8 mouse cellular contexts compared by ENCODE assay signal in the genomic region with DNA sequence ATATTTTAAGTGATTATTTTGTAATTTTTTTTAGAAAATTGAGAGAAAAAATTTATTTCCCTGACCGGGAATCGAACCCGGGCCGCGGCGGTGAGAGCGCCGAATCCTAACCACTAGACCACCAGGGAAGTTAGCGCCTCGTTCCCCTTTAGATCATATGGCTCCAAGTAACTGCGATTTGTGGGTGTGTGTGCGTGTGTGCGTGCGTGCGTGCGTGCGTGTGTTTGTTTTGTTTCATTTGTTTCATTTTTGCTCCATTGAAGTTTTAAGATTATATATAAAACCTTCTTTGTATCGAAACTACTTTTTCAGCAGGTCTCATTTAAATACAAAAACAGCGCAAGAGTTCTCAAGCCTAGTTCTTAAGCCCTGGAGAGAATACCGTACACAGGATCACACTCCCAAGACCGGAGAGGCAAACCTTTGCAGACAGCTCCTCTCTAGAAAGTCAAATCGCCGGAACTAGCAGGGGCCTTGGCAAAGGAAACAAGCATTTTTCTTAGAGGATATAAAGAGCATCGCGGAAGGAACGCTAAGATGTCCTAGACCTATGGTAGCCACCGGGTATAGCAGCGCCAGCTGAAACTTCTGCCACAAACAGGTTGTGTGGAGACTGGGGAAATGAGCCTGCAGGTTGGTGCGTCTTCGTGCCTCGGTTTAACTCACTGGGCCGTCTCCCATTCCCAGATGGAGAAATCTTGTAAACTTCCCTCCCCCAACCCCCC. TPM values are rescaled to one million over a fixed set of nuclear protein-coding genes. Genes with fewer than 3 reads are reported as not detected.
A peak's percentile ranks its signal among the peaks of the same experiment; 100 is the strongest.
DNase-seq lines count a peak whose midpoint lies in the region; ATAC-seq and TF ChIP-seq lines count a peak whose summit lies in the region.

No protein-coding gene starts in this region.

- H3K9ac ChIP-seq in embryonic facial prominence, embryonic 15.5 days = peak overlapping the region; percentile 51
- H3K9ac ChIP-seq in kidney, embryonic 15.5 days = peak overlapping the region; percentile 76

- peaks cover 5% of the 10 kb centered on the region; the same call in 1 of the 2 replicates for H3K4me1 ChIP-seq in bone marrow macrophage, adult 2 months (ENCODE audit: control insufficient read depth, insufficient read depth, low read length)
- peaks cover 9% of the 10 kb centered on the region; the same call in 1 of the 2 replicates for H3K4me1 ChIP-seq in embryonic facial prominence, embryonic 15.5 days
- no peaks in the 10 kb centered on the region for H3K4me1 ChIP-seq in heart, embryonic 10.5 days
- peaks cover 11% of the 10 kb centered on the region for H3K4me1 ChIP-seq in kidney, embryonic 15.5 days

- under 1% methylated on average over 32 of the region's 32 CpGs for WGBS in embryonic facial prominence, embryonic 15.5 days
- WGBS in heart, embryonic 10.5 days = under 1% methylated on average over 32 of the region's 32 CpGs
- under 1% methylated on average over 32 of the region's 32 CpGs for WGBS in kidney, embryonic 15.5 days

- peak overlapping the region; percentile 77 for H3K4me2 ChIP-seq in embryonic facial prominence, embryonic 15.5 days (replicated peaks)
- H3K4me2 ChIP-seq in kidney, embryonic 15.5 days = peak overlapping the region; percentile 91

- H3K9me3 ChIP-seq in embryonic facial prominence, embryonic 15.5 days (replicated peaks) = no peaks in the 10 kb centered on the region
- no peaks in the 10 kb centered on the region for H3K9me3 ChIP-seq in heart, embryonic 10.5 days
- no peaks in the 10 kb centered on the region for H3K9me3 ChIP-seq in kidney, embryonic 15.5 days (replicated peaks)

- H3K4me3 ChIP-seq in bone marrow macrophage, adult 2 months (ENCODE audit: insufficient read depth, low read length) = peak overlapping the region; percentile 65
- H3K4me3 ChIP-seq in embryonic facial prominence, embryonic 15.5 days (replicated peaks) = peak overlapping the region; percentile 80
- peak overlapping the region; percentile 76 for H3K4me3 ChIP-seq in heart, embryonic 10.5 days
- H3K4me3 ChIP-seq in kidney, embryonic 15.5 days (replicated peaks) = peak overlapping the region; percentile 63

- peak overlapping the region; percentile 20 for H3K27ac ChIP-seq in bone marrow macrophage, adult 2 months (ENCODE audit: insufficient read depth, low read depth, low read length)
- H3K27ac ChIP-seq in embryonic facial prominence, embryonic 15.5 days (replicated peaks) = peak overlapping the region; percentile 92
- H3K27ac ChIP-seq in heart, embryonic 10.5 days = peak overlapping the region; percentile 91
- H3K27ac ChIP-seq in kidney, embryonic 15.5 days = peak overlapping the region; percentile 96

- no peak for TF ChIP-seq POLR2A in bone marrow macrophage, adult 2 months (IDR thresholded peaks at IDR 0.05; ENCODE audit: borderline replicate concordance, low read depth, low read length)

- no peaks in the 10 kb centered on the region for H3K27me3 ChIP-seq in embryonic facial prominence, embryonic 15.5 days
- H3K27me3 ChIP-seq in heart, embryonic 10.5 days (ENCODE audit: insufficient read depth, poor library complexity, severe bottlenecking) = no peaks in the 10 kb centered on the region
- no peaks in the 10 kb centered on the region for H3K27me3 ChIP-seq in kidney, embryonic 15.5 days

- H3K36me3 ChIP-seq in embryonic facial prominence, embryonic 15.5 days = no peaks in the 10 kb centered on the region
- no peaks in the 10 kb centered on the region for H3K36me3 ChIP-seq in heart, embryonic 10.5 days
- H3K36me3 ChIP-seq in kidney, embryonic 15.5 days = no peaks in the 10 kb centered on the region

- peak; percentile 81 for ATAC-seq in embryonic facial prominence, embryonic 15.5 days (ENCODE audit: insufficient number of reproducible peaks, low FRiP score, low TSS enrichment, low read depth)
- peak; percentile 82 for ATAC-seq in kidney, embryonic 15.5 days (replicated peaks; ENCODE audit: low FRiP score)

- DNase-seq in A20 (ENCODE audit: low read depth, low spot score) (peak; percentile 87), liver (peak; percentile 88)
- DNase-seq in heart, embryonic 10.5 days (ENCODE audit: low spot score) = peak; percentile 83
- DNase-seq in monocyte, adult 2 months (ENCODE audit: low read depth in 1 of 2, low spot score in 2 of 2) = peak; percentile 62 to 88
- peak; percentile 79 to 89 for DNase-seq in spleen, postnatal 14 days (ENCODE audit: low spot score in 2 of 2)

- TF ChIP-seq CTCF in bone marrow macrophage, adult 2 months (IDR thresholded peaks at IDR 0.05; ENCODE audit: low read depth, low read length) = no peak

RNA-seq across cellular contexts. Expression of gene Hfe2, which starts 23.4 kb away (rescaled TPM):
- not detected in 2 replicates for polyA plus RNA-seq in bone marrow macrophage, adult 2 months (2012; ENCODE audit: insufficient read depth, insufficient read length, missing spikeins)
- polyA plus RNA-seq in embryonic facial prominence, embryonic 15.5 days (2015; fragmentation: Nextera tagmentation; extraction: Ambion mirVana) = 12.4 and 16.1 TPM in 2 replicates
- polyA plus RNA-seq in heart, embryonic 10.5 days (2016; fragmentation: Nextera tagmentation; extraction: Ambion mirVana) = 5.5 and 8.9 TPM in 2 replicates
- polyA plus RNA-seq in kidney, embryonic 15.5 days (2015; fragmentation: Nextera tagmentation; extraction: Ambion mirVana) = 1.1 and 1.8 TPM in 2 replicates

RNA-seq across cellular contexts. Expression of gene BC107364, which starts 49.4 kb away (rescaled TPM):
- polyA plus RNA-seq in bone marrow macrophage, adult 2 months (2012; ENCODE audit: insufficient read depth, insufficient read length, missing spikeins) = not detected in 2 replicates
- polyA plus RNA-seq in embryonic facial prominence, embryonic 15.5 days (2015; fragmentation: Nextera tagmentation; extraction: Ambion mirVana) = 0.31 TPM in 1 of 2 replicates, not detected in the other
- 0.49 TPM in 1 of 2 replicates, not detected in the other for polyA plus RNA-seq in heart, embryonic 10.5 days (2016; fragmentation: Nextera tagmentation; extraction: Ambion mirVana)
- polyA plus RNA-seq in kidney, embryonic 15.5 days (2015; fragmentation: Nextera tagmentation; extraction: Ambion mirVana) = 0.15 TPM in 1 of 2 replicates, not detected in the other

RNA-seq across cellular contexts. Expression of gene Txnip, which starts 56.2 kb away (rescaled TPM):
- polyA plus RNA-seq in bone marrow macrophage, adult 2 months (2012; ENCODE audit: insufficient read depth, insufficient read length, missing spikeins) = 868 and 944 TPM in 2 replicates
- 179 and 184 TPM in 2 replicates for polyA plus RNA-seq in embryonic facial prominence, embryonic 15.5 days (2015; fragmentation: Nextera tagmentation; extraction: Ambion mirVana)
- 59.9 and 75.5 TPM in 2 replicates for polyA plus RNA-seq in heart, embryonic 10.5 days (2016; fragmentation: Nextera tagmentation; extraction: Ambion mirVana)
- 144 and 153 TPM in 2 replicates for polyA plus RNA-seq in kidney, embryonic 15.5 days (2015; fragmentation: Nextera tagmentation; extraction: Ambion mirVana)

Comparison
In these comparisons a context has a peak if more than half of its experiments do, and no peak if none do; other contexts are left out.
1. Peak in every context shown above with its lines: DNase-seq, ATAC-seq, H3K4me3 ChIP-seq and H3K27ac ChIP-seq.
2. H3K27ac ChIP-seq: peak in every context shown above with its lines; median percentile 96 in kidney, embryonic 15.5 days; 92 in embryonic facial prominence, embryonic 15.5 days; 91 in heart, embryonic 10.5 days; 20 in bone marrow macrophage, adult 2 months.